Mouse (Mus musculus): ENCODE data around the gene 4931440F15Rik.

DNA sequence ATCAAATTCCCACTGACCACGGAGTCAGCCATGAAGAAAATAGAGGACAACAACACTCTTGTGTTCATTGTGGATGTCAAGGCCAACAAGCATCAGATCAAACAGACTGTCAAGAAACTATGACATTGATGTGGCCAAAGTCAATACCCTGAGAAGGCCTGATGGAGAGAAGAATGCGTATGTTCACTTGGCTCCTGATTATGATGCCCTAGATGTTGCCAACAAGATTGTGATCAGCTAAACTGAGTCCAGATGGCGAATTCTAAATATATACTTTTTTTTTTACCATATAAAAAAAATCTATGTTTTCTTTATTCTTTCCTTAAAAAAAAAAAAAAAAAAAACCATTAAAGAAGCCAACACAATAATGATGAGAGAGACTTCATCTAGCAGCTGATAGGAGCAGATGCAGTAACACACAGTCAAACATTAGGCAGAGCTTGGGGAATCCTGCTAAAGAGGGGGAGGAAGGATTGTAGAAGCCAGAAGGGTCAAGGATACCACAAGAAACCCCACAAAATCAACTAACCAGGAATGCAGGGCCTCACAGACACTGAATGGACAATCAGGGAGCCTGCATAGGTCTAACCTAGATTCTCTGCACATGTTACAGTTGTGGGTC is 15.2 kb upstream of the 4931440F15Rik start:
- TF ChIP-seq CTCF (IDR thresholded peaks at IDR 0.05; ENCODE audit: low read depth) (no peak), EP300 (IDR thresholded peaks at IDR 0.05; ENCODE audit: low read depth) (no peak)
